Mouse (Mus musculus) yolk sac, embryonic 10.5 days (tissue): ENCODE results near the gene Chac1.

Experiments used
- DNase-seq: peaks from one replicate; pipeline ENCODE4 v3.0.0-alpha.2; 2017; ENCODE audit warnings: low spot score

Gene Chac1

GRCm38 (mm10) chr2:119350555-119351486, at the start of gene Chac1:
Gene Chac1, plus strand, starts transcription at chr2:119351229.
- DNase-seq, result peak; percentile 83

GRCm38 (mm10) chr2:119302876-119303275, 48.2 kb upstream of the Chac1 start:
- no peak for DNase-seq

GRCm38 (mm10) chr2:119304391-119304790, 46.6 kb upstream of the Chac1 start:
- no peak for DNase-seq

- peak; percentile 80 for DNase-seq
These were observed 46.2 kb upstream of the Chac1 start for GRCm38 (mm10) chr2:119304798-119305208.

GRCm38 (mm10) chr2:119311544-119311943, 39.5 kb upstream of the Chac1 start:
- DNase-seq, result no peak

GRCm38 (mm10) chr2:119312380-119312958, 38.6 kb upstream of the Chac1 start:
- no peak for DNase-seq

GRCm38 (mm10) chr2:119313780-119314479, 37.1 kb upstream of the Chac1 start:
- no peak for DNase-seq

GRCm38 (mm10) chr2:119314742-119315310, 36.2 kb upstream of the Chac1 start:
- DNase-seq, result no peak

GRCm38 (mm10) chr2:119318043-119318710, 32.9 kb upstream of the Chac1 start:
- no peak for DNase-seq

- no peak for DNase-seq
These were observed 30.5 kb upstream of the Chac1 start for GRCm38 (mm10) chr2:119320571-119320970.

- peak; percentile 14 for DNase-seq
These were observed 29.1 kb upstream of the Chac1 start for GRCm38 (mm10) chr2:119321771-119322586.

- peak; percentile 56 for DNase-seq
These were observed 28.3 kb upstream of the Chac1 start for GRCm38 (mm10) chr2:119322587-119323300.

- peak; percentile 1 for DNase-seq
These were observed 27.0 kb upstream of the Chac1 start for GRCm38 (mm10) chr2:119323866-119324575.

GRCm38 (mm10) chr2:119324576-119325318, 26.3 kb upstream of the Chac1 start:
- peak; percentile 47 for DNase-seq

- peak; percentile 70 for DNase-seq
These were observed 25.4 kb upstream of the Chac1 start, which contains the start of gene Dll4 for GRCm38 (mm10) chr2:119325568-119326143. Gene Dll4, plus strand, starts transcription at chr2:119325784.

- DNase-seq, result peak; percentile 33
These were observed 24.6 kb upstream of the Chac1 start for GRCm38 (mm10) chr2:119326161-119327101.

GRCm38 (mm10) chr2:119327102-119327480, 23.9 kb upstream of the Chac1 start:
- peak; percentile 69 for DNase-seq
